Mouse (Mus musculus) layer of hippocampus, adult 11-12 months (tissue): ENCODE results near the gene Zfp383.
"Not testable (repeated sequence)": the region's sequence is repeated elsewhere in the genome, so short reads cannot be mapped to it uniquely, and the experiment has no call there.

Experiments used
- DNase-seq: peaks from one replicate; pipeline ENCODE4 v3.0.0; 2022; ENCODE audit warnings: low spot score

Zfp383 gene

GRCm38 (mm10) chr7:29941027-29941426 is 33.0 kb downstream of the Zfp383 start:
- DNase-seq, result no peak

GRCm38 (mm10) chr7:29942740-29943139 is 34.7 kb downstream of the Zfp383 start:
- no peak for DNase-seq

- no peak for DNase-seq
Observed at GRCm38 (mm10) chr7:29943720-29944119, 35.7 kb downstream of the Zfp383 start.

- peak; percentile 40 for DNase-seq
Observed at GRCm38 (mm10) chr7:29944201-29944600, 36.2 kb downstream of the Zfp383 start.

GRCm38 (mm10) chr7:29953086-29953485 is 45.1 kb downstream of the Zfp383 start:
- no peak for DNase-seq

- peak; percentile 74 for DNase-seq
Observed at GRCm38 (mm10) chr7:29953513-29954401, 45.7 kb downstream of the Zfp383 start, which contains the start of gene Zfp74. TSS of gene Zfp74 (minus strand) at chr7:29954089.

GRCm38 (mm10) chr7:29954731-29955130 is 46.7 kb downstream of the Zfp383 start:
- peak; percentile 47 for DNase-seq

- peak; percentile 25 for DNase-seq
Observed at GRCm38 (mm10) chr7:29956257-29956656, 48.2 kb downstream of the Zfp383 start.

GRCm38 (mm10) chr7:29958125-29958724 is 50.2 kb downstream of the Zfp383 start:
- DNase-seq, result no peak

GRCm38 (mm10) chr7:29959004-29959403 is 51.0 kb downstream of the Zfp383 start:
- no peak for DNase-seq

GRCm38 (mm10) chr7:29965115-29965810 is 57.2 kb downstream of the Zfp383 start:
- not testable (repeated sequence) for DNase-seq
